Mouse (Mus musculus): ENCODE data around the gene Anks3. TPM values are rescaled to one million over a fixed set of nuclear protein-coding genes. Genes with fewer than 3 reads are reported as not detected.
A peak's percentile ranks its signal among the peaks of the same experiment; 100 is the strongest.

Gene Anks3
- polyA plus RNA-seq, 1 experiment from 2014 or later = 13.0 TPM

DNA sequence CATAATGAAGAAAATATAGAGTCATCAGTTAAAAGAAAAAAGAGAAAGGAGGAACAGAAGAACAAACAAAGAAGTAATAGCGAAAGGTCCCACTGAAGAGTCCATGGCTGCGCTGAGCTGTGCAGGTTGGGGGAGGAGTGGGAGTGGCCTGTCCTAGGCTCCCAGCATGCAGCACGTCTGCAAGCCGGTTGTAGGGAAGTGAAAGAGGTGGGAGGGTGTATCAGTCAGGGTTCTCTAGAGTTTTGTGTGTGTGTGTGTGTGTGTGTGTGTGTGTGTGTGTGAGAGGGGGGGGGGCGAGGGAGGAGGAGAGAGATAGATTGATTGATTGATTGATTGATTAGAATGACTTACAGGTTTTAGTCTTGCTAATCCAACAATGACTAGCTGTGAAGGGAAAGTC is 56.0 kb downstream of the Anks3 start:
- Histone ChIP-seq H3K36me3 (replicated peaks; ENCODE audit: insufficient read depth, low read length) (peaks cover 31% of the 10 kb centered on the region), H3K9ac (replicated peaks) (no peak overlapping the region), H3K4me1 (ENCODE audit: insufficient read depth) (peaks cover 32% of the 10 kb centered on the region), H3K27me3 (ENCODE audit: insufficient read depth, low read length) (no peaks in the 10 kb centered on the region), H3K9me3 (ENCODE audit: low read length) (no peaks in the 10 kb centered on the region), H3K4me2 (ENCODE audit: low read depth, low read length) (no peak overlapping the region), H3K4me3 (ENCODE audit: low read depth, low read length) (no peak overlapping the region), H3K27ac (ENCODE audit: low read depth) (peak overlapping the region; percentile 57)
- TF ChIP-seq EP300 (IDR thresholded peaks at IDR 0.05; ENCODE audit: low read depth) (no peak), CTCF (IDR thresholded peaks at IDR 0.05; ENCODE audit: low read depth) (no peak)
- ATAC-seq (peak; percentile 79), DNase-seq (peak; percentile 71)
- WGBS (ENCODE audit: insufficient replicate concordance) = 28% methylated on average over 4 of the region's 5 CpGs

DNA sequence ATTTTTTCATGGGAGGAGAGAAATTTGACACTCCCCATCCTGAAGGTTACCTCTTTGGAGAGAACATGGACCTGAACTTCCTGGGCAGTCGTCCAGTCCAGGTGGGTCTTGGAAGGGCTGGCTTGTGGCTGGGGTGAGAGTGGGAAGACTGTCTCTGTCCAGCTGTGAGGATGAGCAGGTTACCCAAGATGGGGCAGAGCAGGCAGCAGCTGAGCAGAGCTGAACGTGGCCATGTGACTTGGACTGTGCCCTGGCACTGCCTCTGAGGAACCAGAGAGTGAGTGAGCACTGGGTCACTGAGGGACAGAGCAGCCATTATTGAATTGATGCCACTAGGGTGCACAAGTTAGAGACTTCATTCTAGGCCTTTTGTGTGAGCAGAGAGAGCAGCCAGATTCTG is 56.6 kb downstream of the Anks3 start:
- peaks cover 31% of the 10 kb centered on the region for H3K36me3 ChIP-seq (replicated peaks; ENCODE audit: insufficient read depth, low read length)
- no peak overlapping the region for H3K4me2 ChIP-seq (ENCODE audit: low read depth, low read length)
- ATAC-seq (peak; percentile 31), DNase-seq (no peak)
- H3K9ac ChIP-seq (replicated peaks) = no peak overlapping the region
- H3K4me3 ChIP-seq (ENCODE audit: low read depth, low read length) = no peak overlapping the region
- TF ChIP-seq EP300 (IDR thresholded peaks at IDR 0.05; ENCODE audit: low read depth) = no peak
- TF ChIP-seq CTCF (IDR thresholded peaks at IDR 0.05; ENCODE audit: low read depth) = no peak
- no peaks in the 10 kb centered on the region for H3K9me3 ChIP-seq (ENCODE audit: low read length)
- peak overlapping the region; percentile 57 for H3K27ac ChIP-seq (ENCODE audit: low read depth)
- WGBS (ENCODE audit: insufficient replicate concordance) = 69% methylated on average over 2 of the region's 2 CpGs
- peaks cover 29% of the 10 kb centered on the region for H3K4me1 ChIP-seq (ENCODE audit: insufficient read depth)
- H3K27me3 ChIP-seq (ENCODE audit: insufficient read depth, low read length) = no peaks in the 10 kb centered on the region

GRCm38 (mm10) chr16:4906559-4906958 is 57.4 kb downstream of the Anks3 start:
- Histone ChIP-seq H3K9ac (replicated peaks) (no peak overlapping the region), H3K27ac (ENCODE audit: low read depth) (no peak overlapping the region), H3K27me3 (ENCODE audit: insufficient read depth, low read length) (no peaks in the 10 kb centered on the region), H3K36me3 (replicated peaks; ENCODE audit: insufficient read depth, low read length) (peaks cover 26% of the 10 kb centered on the region), H3K4me2 (ENCODE audit: low read depth, low read length) (no peak overlapping the region), H3K4me1 (ENCODE audit: insufficient read depth) (peaks cover 29% of the 10 kb centered on the region), H3K9me3 (ENCODE audit: low read length) (no peaks in the 10 kb centered on the region), H3K4me3 (ENCODE audit: low read depth, low read length) (no peak overlapping the region)
- no peak for DNase-seq
- TF ChIP-seq EP300 (IDR thresholded peaks at IDR 0.05; ENCODE audit: low read depth) (no peak), CTCF (IDR thresholded peaks at IDR 0.05; ENCODE audit: low read depth) (no peak)
- no peak for ATAC-seq

- no peak for DNase-seq
These were observed 58.4 kb downstream of the Anks3 start for GRCm38 (mm10) chr16:4905591-4905990.

GRCm38 (mm10) chr16:4904878-4905277 is 59.1 kb downstream of the Anks3 start:
- Histone ChIP-seq H3K4me1 (ENCODE audit: insufficient read depth) (peaks cover 29% of the 10 kb centered on the region), H3K36me3 (replicated peaks; ENCODE audit: insufficient read depth, low read length) (peaks cover 12% of the 10 kb centered on the region; the same call in 1 of the 2 replicates), H3K27ac (ENCODE audit: low read depth) (no peak overlapping the region), H3K4me2 (ENCODE audit: low read depth, low read length) (no peak overlapping the region), H3K27me3 (ENCODE audit: insufficient read depth, low read length) (no peaks in the 10 kb centered on the region), H3K4me3 (ENCODE audit: low read depth, low read length) (no peak overlapping the region), H3K9me3 (ENCODE audit: low read length) (no peaks in the 10 kb centered on the region), H3K9ac (replicated peaks) (no peak overlapping the region)
- TF ChIP-seq CTCF (IDR thresholded peaks at IDR 0.05; ENCODE audit: low read depth) (no peak), EP300 (IDR thresholded peaks at IDR 0.05; ENCODE audit: low read depth) (no peak)
- ATAC-seq = no peak
- DNase-seq = no peak
- WGBS (ENCODE audit: insufficient replicate concordance) = 59% methylated on average over 3 of the region's 3 CpGs

More at GRCm38 (mm10) chr16:4905591-4905990, 58.4 kb downstream of the Anks3 start:
- no peak for ATAC-seq
- TF ChIP-seq EP300 (IDR thresholded peaks at IDR 0.05; ENCODE audit: low read depth) (no peak), CTCF (IDR thresholded peaks at IDR 0.05; ENCODE audit: low read depth) (no peak)
- no peak overlapping the region for H3K9ac ChIP-seq (replicated peaks)
- peaks cover 29% of the 10 kb centered on the region for H3K4me1 ChIP-seq (ENCODE audit: insufficient read depth)
- H3K27ac ChIP-seq (ENCODE audit: low read depth) = no peak overlapping the region
- peaks cover 17% of the 10 kb centered on the region for H3K36me3 ChIP-seq (replicated peaks; ENCODE audit: insufficient read depth, low read length)
- WGBS (ENCODE audit: insufficient replicate concordance) = 36% methylated on average over 1 of the region's 1 CpGs
- H3K27me3 ChIP-seq (ENCODE audit: insufficient read depth, low read length) = no peaks in the 10 kb centered on the region
- no peaks in the 10 kb centered on the region for H3K9me3 ChIP-seq (ENCODE audit: low read length)
- no peak overlapping the region for H3K4me2 ChIP-seq (ENCODE audit: low read depth, low read length)
- no peak overlapping the region for H3K4me3 ChIP-seq (ENCODE audit: low read depth, low read length)

DNA sequence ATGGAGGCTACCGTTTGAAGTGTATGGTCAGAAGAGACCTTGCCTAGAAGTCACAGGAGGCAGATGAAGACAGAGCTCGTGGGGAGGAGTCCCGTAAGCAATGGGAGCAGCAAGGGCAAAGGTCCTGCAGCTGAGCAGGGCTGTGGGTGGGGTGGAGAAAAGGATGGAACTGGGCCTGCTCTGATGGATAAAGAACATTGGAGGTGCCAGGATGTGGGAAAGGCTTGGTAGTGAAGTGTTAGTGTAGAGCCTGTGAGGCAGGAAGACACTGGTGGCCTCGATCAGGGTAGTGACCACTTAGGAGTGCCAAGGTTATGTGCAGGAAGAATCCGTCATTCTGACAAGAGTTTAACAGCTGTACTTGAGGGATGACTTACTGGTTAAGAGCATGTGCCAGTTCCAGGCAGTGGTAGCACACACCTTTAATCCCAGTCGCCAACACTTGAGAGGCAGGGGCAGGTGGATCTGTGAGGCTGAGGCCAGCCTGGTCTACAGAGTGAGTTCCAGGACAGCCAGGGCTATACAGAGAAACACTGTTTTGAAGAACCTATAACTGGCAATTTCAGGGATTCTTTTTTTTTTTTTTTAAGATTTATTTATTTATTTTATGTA is 60.4 kb downstream of the Anks3 start:
- ATAC-seq (no peak), DNase-seq (no peak)
- Histone ChIP-seq H3K4me3 (ENCODE audit: low read depth, low read length) (no peak overlapping the region), H3K9ac (replicated peaks) (no peak overlapping the region), H3K9me3 (ENCODE audit: low read length) (no peaks in the 10 kb centered on the region), H3K4me1 (ENCODE audit: insufficient read depth) (peaks cover 29% of the 10 kb centered on the region), H3K27me3 (ENCODE audit: insufficient read depth, low read length) (no peaks in the 10 kb centered on the region), H3K36me3 (replicated peaks; ENCODE audit: insufficient read depth, low read length) (0 out of 2 replicates have a peak, but pooled peaks cover 4% of the 10 kb centered on the region), H3K4me2 (ENCODE audit: low read depth, low read length) (no peak overlapping the region), H3K27ac (ENCODE audit: low read depth) (no peak overlapping the region)
- WGBS (ENCODE audit: insufficient replicate concordance) = 68% methylated on average over 6 of the region's 6 CpGs
- TF ChIP-seq EP300 (IDR thresholded peaks at IDR 0.05; ENCODE audit: low read depth) = no peak
- TF ChIP-seq CTCF (IDR thresholded peaks at IDR 0.05; ENCODE audit: low read depth) = no peak
